ENCODE assay signal across 17 mouse cellular contexts in genomic region chr3:98040836-98041235, GRCm38 (mm10). TPM values are rescaled to one million over a fixed set of nuclear protein-coding genes. Genes with fewer than 3 reads are reported as not detected.
DNase-seq lines count a peak whose midpoint lies in the region; ATAC-seq and TF ChIP-seq lines count a peak whose summit lies in the region.
"Had no signal": no experiment of that assay in that cellular context is flagged by ENCODE, and none has a peak within 500 bp of the region (broad histone marks: within the 10 kb centered on the region; RNA-seq: fewer than 3 reads in every experiment).

No protein-coding gene starts in this region.

- TF ChIP-seq CTCF in kidney, adult 2 months (conservative IDR thresholded peaks at IDR 0.05; ENCODE audit: insufficient read depth, insufficient read length, low read depth, low read length): peak; percentile 46

- WGBS in kidney, adult 2 months: 55% methylated on average over 6 of the region's 6 CpGs

- H3K27ac ChIP-seq in kidney, adult 2 months (ENCODE audit: insufficient read depth, low read depth, low read length): no peak overlapping the region
- H3K27ac ChIP-seq: neural tube, embryonic 12.5 days had no signal

- H3K4me1 ChIP-seq in kidney, adult 2 months (ENCODE audit: control insufficient read depth, insufficient read depth, low read length): peaks cover 38% of the 10 kb centered on the region
- H3K4me1 ChIP-seq in megakaryocyte, embryonic 14.5 days: peaks cover 45% of the 10 kb centered on the region

- TF ChIP-seq POLR2A in kidney, adult 2 months (IDR thresholded peaks at IDR 0.05; ENCODE audit: low read depth, low read length): no peak

- H3K27me3 ChIP-seq in kidney, adult 2 months (replicated peaks; ENCODE audit: control insufficient read depth, insufficient read depth, low read length): no peaks in the 10 kb centered on the region
- no peaks in the 10 kb centered on the region for H3K27me3 ChIP-seq in megakaryocyte, embryonic 14.5 days (replicated peaks)
- H3K27me3 ChIP-seq: neural tube, embryonic 12.5 days had no signal

- H3K9me3 ChIP-seq in megakaryocyte, embryonic 14.5 days: 0 out of 2 replicates have a peak, but pooled peaks cover 4% of the 10 kb centered on the region
- H3K9me3 ChIP-seq: neural tube, embryonic 12.5 days had no signal

- DNase-seq in heart, adult 18-20 months: peak; percentile 47 to 61
- DNase-seq in heart, adult 11 months: no peak
- DNase-seq in kidney, adult 2 months: peak; percentile 39
- DNase-seq in kidney, postnatal 4 days: no peak
- DNase-seq in T-cell, adult 2 months (ENCODE audit: low spot score): no peak
- DNase-seq: adrenal gland, adult 2 months; cerebellum, adult 8-10 months; embryo, embryonic 11 days; kidney, postnatal 36 days; left cerebral cortex, postnatal 4 days; liver, postnatal 0 days; right cerebral cortex, postnatal 25 days had no signal

- no peak for ATAC-seq in megakaryocyte, adult 5-6 weeks (ENCODE audit: poor library complexity, severe bottlenecking)
- ATAC-seq: forebrain, embryonic 16.5 days; liver, postnatal 0 days; midbrain, embryonic 16.5 days had no signal

- no peaks in the 10 kb centered on the region for H3K36me3 ChIP-seq in kidney, adult 2 months (ENCODE audit: control insufficient read depth, insufficient read depth, low read length)
- peaks cover 30% of the 10 kb centered on the region for H3K36me3 ChIP-seq in megakaryocyte, embryonic 14.5 days (replicated peaks; ENCODE audit: low read length)
- H3K36me3 ChIP-seq: neural tube, embryonic 12.5 days had no signal

- no peak overlapping the region for H3K4me3 ChIP-seq in kidney, adult 2 months (ENCODE audit: insufficient read depth, low read depth, low read length)
- peak overlapping the region; percentile 62 for H3K4me3 ChIP-seq in megakaryocyte, embryonic 14.5 days (replicated peaks)
- H3K4me3 ChIP-seq: neural tube, embryonic 12.5 days had no signal

RNA-seq across cellular contexts. Expression of gene Notch2, which starts 27.5 kb away (rescaled TPM):
- 10 to 100 TPM; 15.2 to 17.6 TPM for total RNA-seq in heart, adult 18-20 months (2021)
- polyA plus RNA-seq in kidney, adult 2 months (2012; rRNA removed): 16.3 and 20.0 TPM in 2 replicates
- 0.45 and 1.9 TPM in 2 replicates for polyA plus RNA-seq in megakaryocyte, embryonic 14.5 days (2012; ENCODE audit: insufficient read depth, low replicate concordance)
- 92.1 and 97.4 TPM in 2 replicates for total RNA-seq in megakaryocyte, adult 5-6 weeks (2015)
- total RNA-seq in megakaryocyte, adult 5-6 weeks (2017): 81.7 and 104 TPM in 2 replicates

Comparison
In these comparisons a context has a peak if more than half of its experiments do, and no peak if none do; other contexts are left out.
1. DNase-seq: peak in heart, adult 18-20 months (2 of 2) and kidney, adult 2 months (single experiment); none in heart, adult 11 months (single experiment), kidney, postnatal 4 days (0 of 2) and T-cell, adult 2 months (single experiment).
2. RNA of gene Notch2, which starts 27.5 kb away (total RNA-seq): 81.7 to 104 TPM in megakaryocyte, adult 5-6 weeks; 15.2 to 17.6 TPM in heart, adult 18-20 months; every median in the first group is over 4 times any median in the second.